Mouse (Mus musculus) kidney, adult 10 weeks (tissue): ENCODE data around the gene Mblac1. TPM values are rescaled to one million over a fixed set of nuclear protein-coding genes. Genes with fewer than 3 reads are reported as not detected.

ENCODE experiments used
- polyA plus RNA-seq: library from polyadenylated mRNA; stranded (reverse); fragments of 350-450 nt; fragmentation: Illumina TruSeq; extraction: RNeasy Lipid Tissue Mini Kit (QIAGEN cat#74804); gene quantifications from one replicate; pipeline ENCODE4 v1.2.3, GENCODE M21; 2014; ENCODE audit warnings: low read depth, low replicate concordance

The Mblac1 gene
- polyA plus RNA-seq = 0.36 TPM

GRCm38 (mm10) chr5:138193771-138194727 lies at the start of gene Mblac1:
Mblac1 (plus strand) TSS chr5:138194314.

DNA sequence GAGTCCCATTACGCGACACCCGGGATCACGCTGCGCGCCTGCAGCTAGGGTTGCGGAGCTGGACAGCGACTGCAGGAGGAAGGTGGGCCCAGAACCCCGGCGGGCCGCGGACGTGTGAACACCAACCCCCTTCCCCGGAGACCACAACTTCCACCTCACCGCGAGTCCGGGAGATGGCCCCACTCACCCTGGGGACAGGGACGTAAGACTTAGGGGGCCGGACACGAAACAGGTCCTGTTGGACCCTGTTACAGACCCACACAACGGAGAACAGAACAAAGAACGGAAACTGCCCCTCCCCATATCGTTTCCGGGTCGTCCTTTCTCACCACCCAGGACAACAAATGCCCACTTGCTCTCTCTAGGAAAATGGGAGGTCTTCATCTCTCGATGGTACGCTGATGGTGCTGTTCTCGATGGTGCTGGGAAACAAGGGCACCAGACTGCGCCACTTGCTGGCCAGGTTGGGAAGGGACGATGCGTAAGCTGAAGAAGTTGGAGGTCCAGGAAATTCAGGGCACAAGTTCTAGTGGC lies 38.6 kb upstream of the Mblac1 start, which contains the start of gene Zfp113:
TSS of gene Zfp113 (minus strand) at position 302 of the 534 bp plus-strand sequence.

DNA sequence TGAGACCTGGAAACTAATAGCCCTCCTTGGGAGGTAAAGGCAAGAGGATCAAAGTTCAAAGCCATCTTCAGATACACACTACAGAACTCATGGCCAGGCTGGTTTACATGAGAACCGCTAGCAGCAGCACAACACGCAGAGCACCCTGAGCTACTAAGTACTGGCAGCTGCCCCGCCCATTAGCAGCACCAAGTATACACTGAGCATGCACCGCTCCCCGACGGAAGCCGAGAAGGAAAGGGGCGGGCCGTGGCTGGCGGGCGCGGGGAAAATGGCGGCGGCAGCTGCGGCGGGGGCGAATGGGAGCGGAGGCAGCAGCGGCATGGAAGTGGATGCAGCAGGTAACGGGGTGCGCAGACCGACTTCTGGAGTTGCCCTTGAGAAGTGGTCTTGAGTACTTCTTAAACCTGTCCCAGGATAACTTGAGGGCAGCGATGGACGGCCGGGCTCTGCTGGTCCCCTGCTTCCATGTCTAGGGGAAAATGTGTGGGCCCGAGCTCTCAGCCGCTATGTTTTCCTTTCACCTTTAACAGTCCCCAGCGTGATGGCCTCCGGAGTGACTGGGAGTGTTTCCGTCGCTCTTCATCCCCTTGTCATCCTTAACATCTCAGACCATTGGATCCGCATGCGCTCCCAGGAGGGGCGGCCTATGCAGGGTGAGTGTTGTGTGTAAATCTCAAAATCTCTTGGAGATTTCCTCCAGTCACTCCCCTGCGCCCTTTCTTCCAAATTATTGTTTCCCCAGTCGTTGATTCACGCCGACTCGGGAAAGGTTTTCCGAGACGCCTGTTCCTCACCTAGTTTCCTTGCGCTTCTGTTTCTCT lies 33.1 kb upstream of the Mblac1 start, which contains the start of gene Cops6:
TSS of gene Cops6 (plus strand) at position 230 of the 824 bp plus-strand sequence.

GRCm38 (mm10) chr5:138171695-138172491 lies 22.2 kb upstream of the Mblac1 start, which contains the start of the genes Ap4m1 and Mcm7:
Ap4m1 (plus strand) TSS chr5:138172002.
Mcm7 (minus strand) TSS chr5:138172422.

DNA sequence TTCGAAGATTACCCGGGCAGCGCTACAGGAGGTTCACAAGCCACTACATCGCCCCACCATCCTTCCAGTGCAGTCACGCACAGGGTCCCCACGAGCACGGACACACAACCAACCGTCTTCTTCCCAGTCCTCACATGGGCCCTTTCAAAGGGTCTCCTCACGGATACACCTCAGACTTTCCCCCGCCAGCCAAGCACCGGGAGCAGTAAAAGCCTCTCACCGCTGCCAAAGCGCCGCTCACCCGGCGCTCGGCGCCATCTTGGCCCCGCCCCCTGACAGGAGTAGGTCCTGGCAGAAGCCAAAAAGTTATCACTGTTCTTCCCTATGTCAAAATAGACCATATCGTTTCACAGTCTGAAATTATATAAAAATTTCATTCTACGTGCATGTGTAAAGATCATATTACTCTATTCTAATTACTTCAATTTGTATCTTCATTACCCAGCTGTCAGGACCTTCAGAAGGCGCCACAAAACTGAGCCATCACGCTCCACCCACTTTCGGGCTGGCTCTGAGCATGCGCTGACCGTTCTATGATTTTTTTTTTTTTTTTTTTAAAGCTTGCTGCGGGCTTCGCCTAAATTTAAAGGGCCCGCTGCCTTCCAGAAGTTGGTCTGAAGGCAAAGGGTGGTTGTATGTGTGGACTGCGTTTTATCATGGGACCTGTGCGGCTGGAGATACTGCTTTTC lies 7.0 kb upstream of the Mblac1 start, which contains the start of the genes Taf6 and Cnpy4:
TSS of gene Taf6 (minus strand) at position 502 of the 689 bp plus-strand sequence.
TSS of gene Cnpy4 (plus strand) at position 536 of the 689 bp plus-strand sequence.

DNA sequence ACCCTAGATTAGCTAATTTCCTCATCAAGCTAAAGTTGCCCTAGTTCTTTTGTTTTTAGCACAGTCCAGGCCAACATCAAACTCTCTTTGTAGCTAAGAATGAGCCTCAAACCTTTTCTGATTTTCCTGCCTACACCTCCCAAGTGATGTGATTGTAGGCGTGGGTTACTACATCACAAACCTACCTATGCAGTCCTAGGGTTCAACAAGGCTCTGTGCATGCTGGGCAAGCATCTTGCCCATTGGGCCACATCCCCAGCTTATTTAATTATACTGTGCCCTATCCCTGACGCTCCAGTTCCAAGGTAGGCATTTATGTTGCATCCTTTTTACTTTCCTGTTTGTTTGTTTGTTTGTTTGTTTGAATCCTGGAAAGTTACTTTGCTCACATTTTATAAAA lies 31.6 kb downstream of the Mblac1 start, which contains the start of gene Nxpe5:
TSS of gene Nxpe5 (plus strand) at position 199 of the 400 bp plus-strand sequence.

Other genes with a start within 250 kb of the Mblac1 start
- not detected for gene Gjc3, start 231.2 kb upstream of the Mblac1 start, polyA plus RNA-seq
- gene Azgp1, start 212.8 kb upstream of the Mblac1 start, polyA plus RNA-seq = 14.1 TPM
- gene Smok3a, start 173.1 kb upstream of the Mblac1 start, polyA plus RNA-seq = not detected
- gene Smok3b, start 172.9 kb upstream of the Mblac1 start, polyA plus RNA-seq = not detected
- not detected for gene Smok3c, start 141.1 kb upstream of the Mblac1 start, polyA plus RNA-seq
- 50.9 TPM for gene Zkscan1, start 109.2 kb upstream of the Mblac1 start, polyA plus RNA-seq
- 17.5 TPM for gene Zscan21, start 77.4 kb upstream of the Mblac1 start, polyA plus RNA-seq
- 16.9 TPM for gene Zfp113, start 38.6 kb upstream of the Mblac1 start, polyA plus RNA-seq
- gene Cops6, start 33.2 kb upstream of the Mblac1 start, polyA plus RNA-seq = 75.6 TPM
- gene Ap4m1, start 22.3 kb upstream of the Mblac1 start, polyA plus RNA-seq = 4.8 TPM
- gene Mcm7, start 21.9 kb upstream of the Mblac1 start, polyA plus RNA-seq = 6.9 TPM
- 2.7 TPM for gene Taf6, start 6.9 kb upstream of the Mblac1 start, polyA plus RNA-seq
- 9.6 TPM for gene Cnpy4, start 6.8 kb upstream of the Mblac1 start, polyA plus RNA-seq
- not detected for gene Nxpe5, start 31.6 kb downstream of the Mblac1 start, polyA plus RNA-seq
- gene Lamtor4, start 61.2 kb downstream of the Mblac1 start, polyA plus RNA-seq = 2.1 TPM
- gene BC037034, start 69.7 kb downstream of the Mblac1 start, polyA plus RNA-seq = 1.3 TPM
- gene Gal3st4, start 78.5 kb downstream of the Mblac1 start, polyA plus RNA-seq = not detected
- gene Gm43720, start 85.6 kb downstream of the Mblac1 start, polyA plus RNA-seq = not detected
- gene Gpc2, start 85.7 kb downstream of the Mblac1 start, polyA plus RNA-seq = not detected
- gene Stag3, start 85.9 kb downstream of the Mblac1 start, polyA plus RNA-seq = not detected
- not detected for gene Pvrig, start 147.6 kb downstream of the Mblac1 start, polyA plus RNA-seq
- 24.4 TPM for gene Zfp157, start 247.2 kb downstream of the Mblac1 start, polyA plus RNA-seq